Mouse (Mus musculus) T-helper 1 cell (primary cell): ENCODE measurements around the gene Srpx2.

ENCODE experiments used
- in situ Hi-C: fragments of 300-600 bp; cut with MboI, MseI; formaldehyde crosslinking; loops from one replicate; pipeline ENCODE4 v1.15.1; 2025; ENCODE audit warnings: high pct_unique_total_duplicates

Gene Srpx2

GRCm38 (mm10) chrX:133908261-133908660 lies at the start of gene Srpx2:
Gene Srpx2, plus strand, starts transcription at chrX:133908426.
- in situ Hi-C loops = no loop called here

GRCm38 (mm10) chrX:133869743-133870142 lies 38.5 kb upstream of the Srpx2 start:
- in situ Hi-C loops = no loop called here

- in situ Hi-C loops = loop anchor here (10.0 kb wide), 1 partner anchor 1443 kb away; no protein-coding TSS in a partner anchor
Measured at GRCm38 (mm10) chrX:133887308-133887707, 20.9 kb upstream of the Srpx2 start.

GRCm38 (mm10) chrX:133888111-133888510 lies 20.1 kb upstream of the Srpx2 start:
- in situ Hi-C loops = loop anchor here (10.0 kb wide), 1 partner anchor 1443 kb away; no protein-coding TSS in a partner anchor

- in situ Hi-C loops = no loop called here
Measured at GRCm38 (mm10) chrX:133898014-133898542, 10.1 kb upstream of the Srpx2 start, which contains the start of gene Tspan6. Gene Tspan6, minus strand, starts transcription at chrX:133898429.

- in situ Hi-C loops = no loop called here
Measured at GRCm38 (mm10) chrX:133911397-133912103, 3.3 kb downstream of the Srpx2 start.

GRCm38 (mm10) chrX:133913006-133913405 lies 4.8 kb downstream of the Srpx2 start:
- in situ Hi-C loops = no loop called here

GRCm38 (mm10) chrX:133914219-133914618 lies 6.0 kb downstream of the Srpx2 start:
- in situ Hi-C loops = no loop called here

GRCm38 (mm10) chrX:133921187-133921586 lies 13.0 kb downstream of the Srpx2 start:
- in situ Hi-C loops = no loop called here

- in situ Hi-C loops = no loop called here
Measured at GRCm38 (mm10) chrX:133926760-133927159, 18.5 kb downstream of the Srpx2 start.

GRCm38 (mm10) chrX:133931302-133932013 lies 23.2 kb downstream of the Srpx2 start:
- in situ Hi-C loops = no loop called here

- in situ Hi-C loops = no loop called here
Measured at GRCm38 (mm10) chrX:133936605-133937225, 28.5 kb downstream of the Srpx2 start.

- in situ Hi-C loops = no loop called here
Measured at GRCm38 (mm10) chrX:133939561-133939960, 31.3 kb downstream of the Srpx2 start.

GRCm38 (mm10) chrX:133947427-133947826 lies 39.2 kb downstream of the Srpx2 start:
- in situ Hi-C loops = no loop called here

- in situ Hi-C loops = no loop called here
Measured at GRCm38 (mm10) chrX:133954661-133955060, 46.4 kb downstream of the Srpx2 start.

GRCm38 (mm10) chrX:133960617-133961016 lies 52.4 kb downstream of the Srpx2 start:
- in situ Hi-C loops = no loop called here

- in situ Hi-C loops = no loop called here
Measured at GRCm38 (mm10) chrX:133964615-133965014, 56.4 kb downstream of the Srpx2 start.

- in situ Hi-C loops = no loop called here
Measured at GRCm38 (mm10) chrX:133981231-133982002, 73.2 kb downstream of the Srpx2 start, which contains the start of gene Sytl4. Gene Sytl4, minus strand, starts transcription at chrX:133981812.
